Mouse (Mus musculus): Measurements from ENCODE around the gene Abi1. TPM values are rescaled to one million over a fixed set of nuclear protein-coding genes. Genes with fewer than 3 reads are reported as not detected.
A peak's percentile ranks its signal among the peaks of the same experiment; 100 is the strongest.
"Not testable (repeated sequence)": the region's sequence is repeated elsewhere in the genome, so short reads cannot be mapped to it uniquely, and the experiment has no call there.

The Abi1 gene
- polyA plus RNA-seq, 1 experiment from 2014 or later, result 21.0 TPM

- Histone ChIP-seq H3K4me1 (peaks cover 5% of the 10 kb centered on the region; the same call in 1 of the 2 replicates), H3K4me3 (no peak overlapping the region), H3K9ac (no peak overlapping the region), H3K9me3 (replicated peaks) (no peaks in the 10 kb centered on the region), H3K4me2 (no peak overlapping the region), H3K27ac (no peak overlapping the region), H3K36me3 (no peaks in the 10 kb centered on the region), H3K27me3 (replicated peaks) (no peaks in the 10 kb centered on the region)
- no peak for ATAC-seq
- WGBS (ENCODE audit: insufficient replicate concordance), result 43% methylated on average over 2 of the region's 2 CpGs
Measured at GRCm38 (mm10) chr2:23051890-23052289, 11.8 kb upstream of the Abi1 start.

GRCm38 (mm10) chr2:23048006-23048405 lies 8.0 kb upstream of the Abi1 start:
- ATAC-seq, result no peak

GRCm38 (mm10) chr2:23045703-23046102 lies 5.7 kb upstream of the Abi1 start:
- Histone ChIP-seq H3K9me3 (replicated peaks) (no peaks in the 10 kb centered on the region), H3K4me1 (peaks cover under 1% of the 10 kb centered on the region; the same call in 1 of the 2 replicates), H3K4me3 (no peak overlapping the region), H3K9ac (no peak overlapping the region), H3K4me2 (no peak overlapping the region), H3K36me3 (no peaks in the 10 kb centered on the region), H3K27ac (no peak overlapping the region), H3K27me3 (replicated peaks) (no peaks in the 10 kb centered on the region)
- 38% methylated on average over 1 of the region's 1 CpGs for WGBS (ENCODE audit: insufficient replicate concordance)
- ATAC-seq, result no peak

More at GRCm38 (mm10) chr2:23048006-23048405, 8.0 kb upstream of the Abi1 start:
- Histone ChIP-seq H3K36me3 (no peaks in the 10 kb centered on the region), H3K4me3 (no peak overlapping the region), H3K27ac (no peak overlapping the region), H3K27me3 (replicated peaks) (no peaks in the 10 kb centered on the region), H3K4me1 (peaks cover 5% of the 10 kb centered on the region; the same call in 1 of the 2 replicates), H3K9me3 (replicated peaks) (no peaks in the 10 kb centered on the region), H3K9ac (no peak overlapping the region), H3K4me2 (no peak overlapping the region)

GRCm38 (mm10) chr2:23042189-23042588 lies 2.1 kb upstream of the Abi1 start:
- ATAC-seq, result no peak
- Histone ChIP-seq H3K4me1 (peaks cover 21% of the 10 kb centered on the region), H3K9ac (no peak overlapping the region), H3K27me3 (replicated peaks) (no peaks in the 10 kb centered on the region), H3K27ac (no peak overlapping the region), H3K9me3 (replicated peaks) (no peaks in the 10 kb centered on the region), H3K36me3 (no peaks in the 10 kb centered on the region), H3K4me2 (no peak overlapping the region), H3K4me3 (no peak overlapping the region)
- 80% methylated on average over 3 of the region's 3 CpGs for WGBS (ENCODE audit: insufficient replicate concordance)

GRCm38 (mm10) chr2:23041457-23041856 lies 1.4 kb upstream of the Abi1 start:
- 49% methylated on average over 4 of the region's 4 CpGs for WGBS (ENCODE audit: insufficient replicate concordance)

GRCm38 (mm10) chr2:23040690-23041089 lies 649 bp upstream of the Abi1 start:
- peaks cover 34% of the 10 kb centered on the region for H3K4me1 ChIP-seq
- not testable (repeated sequence) for H3K9me3 ChIP-seq (replicated peaks); H3K9ac ChIP-seq; ATAC-seq; H3K36me3 ChIP-seq; H3K27me3 ChIP-seq (replicated peaks); H3K27ac ChIP-seq
- H3K4me3 ChIP-seq, result peak overlapping the region; percentile 87
- peak overlapping the region; percentile 85 for H3K4me2 ChIP-seq
- WGBS (ENCODE audit: insufficient replicate concordance), result 67% methylated on average over 7 of the region's 7 CpGs

More at GRCm38 (mm10) chr2:23041457-23041856, 1.4 kb upstream of the Abi1 start:
- H3K36me3 ChIP-seq, result no peaks in the 10 kb centered on the region
- no peaks in the 10 kb centered on the region for H3K9me3 ChIP-seq (replicated peaks)
- no peak overlapping the region for H3K4me2 ChIP-seq
- ATAC-seq, result no peak
- H3K27ac ChIP-seq, result no peak overlapping the region
- no peak overlapping the region for H3K9ac ChIP-seq
- no peak overlapping the region for H3K4me3 ChIP-seq
- peaks cover 28% of the 10 kb centered on the region for H3K4me1 ChIP-seq
- H3K27me3 ChIP-seq (replicated peaks), result no peaks in the 10 kb centered on the region

GRCm38 (mm10) chr2:23039082-23040000 lies 700 bp downstream of the Abi1 start:
- H3K27ac ChIP-seq, result peak overlapping the region; percentile 95
- H3K36me3 ChIP-seq, result no peaks in the 10 kb centered on the region
- no peaks in the 10 kb centered on the region for H3K27me3 ChIP-seq (replicated peaks)
- peak overlapping the region; percentile 96 for H3K9ac ChIP-seq
- H3K4me1 ChIP-seq, result peaks cover 44% of the 10 kb centered on the region
- WGBS (ENCODE audit: insufficient replicate concordance), result under 1% methylated on average over 46 of the region's 59 CpGs
- peak overlapping the region; percentile 85 for H3K4me2 ChIP-seq
- H3K9me3 ChIP-seq (replicated peaks), result no peaks in the 10 kb centered on the region
- H3K4me3 ChIP-seq, result peak overlapping the region; percentile 87
- peak; percentile 78 for ATAC-seq

- Histone ChIP-seq H3K36me3 (peaks cover 9% of the 10 kb centered on the region), H3K27me3 (replicated peaks) (no peaks in the 10 kb centered on the region), H3K4me2 (no peak overlapping the region), H3K9me3 (replicated peaks) (no peaks in the 10 kb centered on the region), H3K4me1 (peaks cover 60% of the 10 kb centered on the region), H3K9ac (no peak overlapping the region), H3K27ac (no peak overlapping the region), H3K4me3 (no peak overlapping the region)
- ATAC-seq, result no peak
- WGBS (ENCODE audit: insufficient replicate concordance), result 83% methylated on average over 1 of the region's 1 CpGs
Measured at GRCm38 (mm10) chr2:23035467-23035866, 4.6 kb downstream of the Abi1 start.

GRCm38 (mm10) chr2:23034692-23035435 lies 5.2 kb downstream of the Abi1 start:
- ATAC-seq, result no peak
- peaks cover 59% of the 10 kb centered on the region for H3K4me1 ChIP-seq
- WGBS (ENCODE audit: insufficient replicate concordance), result 71% methylated on average over 3 of the region's 3 CpGs

GRCm38 (mm10) chr2:23030631-23031030 lies 9.4 kb downstream of the Abi1 start:
- 50% methylated on average over 1 of the region's 4 CpGs for WGBS (ENCODE audit: insufficient replicate concordance)
- no peak overlapping the region for H3K4me2 ChIP-seq
- ATAC-seq, result peak; percentile 70

More at GRCm38 (mm10) chr2:23034692-23035435, 5.2 kb downstream of the Abi1 start:
- 0 out of 2 replicates have a peak, but pooled peaks cover 1% of the 10 kb centered on the region for H3K9me3 ChIP-seq (replicated peaks)
- no peak overlapping the region for H3K27ac ChIP-seq
- no peak overlapping the region for H3K4me2 ChIP-seq
- H3K4me3 ChIP-seq, result no peak overlapping the region
- H3K27me3 ChIP-seq (replicated peaks), result no peaks in the 10 kb centered on the region
- no peak overlapping the region for H3K9ac ChIP-seq
- H3K36me3 ChIP-seq, result peaks cover 14% of the 10 kb centered on the region

GRCm38 (mm10) chr2:23028826-23029225 lies 11.2 kb downstream of the Abi1 start:
- no peak for ATAC-seq
- H3K4me3 ChIP-seq, result no peak overlapping the region
- H3K4me1 ChIP-seq, result peaks cover 36% of the 10 kb centered on the region
- H3K27ac ChIP-seq, result no peak overlapping the region
- no peak overlapping the region for H3K9ac ChIP-seq
- peaks cover 26% of the 10 kb centered on the region for H3K36me3 ChIP-seq
- H3K27me3 ChIP-seq (replicated peaks), result no peaks in the 10 kb centered on the region
- WGBS (ENCODE audit: insufficient replicate concordance), result 83% methylated on average over 4 of the region's 4 CpGs
- 0 out of 2 replicates have a peak, but pooled peaks cover 2% of the 10 kb centered on the region for H3K9me3 ChIP-seq (replicated peaks)
- no peak overlapping the region for H3K4me2 ChIP-seq

More at GRCm38 (mm10) chr2:23030631-23031030, 9.4 kb downstream of the Abi1 start:
- Histone ChIP-seq H3K27ac (no peak overlapping the region; the same call in 1 of the 2 replicates), H3K9ac (no peak overlapping the region), H3K4me3 (no peak overlapping the region), H3K36me3 (peaks cover 26% of the 10 kb centered on the region), H3K9me3 (replicated peaks) (0 out of 2 replicates have a peak, but pooled peaks cover 2% of the 10 kb centered on the region), H3K27me3 (replicated peaks) (no peaks in the 10 kb centered on the region), H3K4me1 (peaks cover 41% of the 10 kb centered on the region)

GRCm38 (mm10) chr2:23026379-23026778 lies 13.7 kb downstream of the Abi1 start:
- H3K36me3 ChIP-seq, result peaks cover 26% of the 10 kb centered on the region
- 14% methylated on average over 1 of the region's 1 CpGs for WGBS (ENCODE audit: insufficient replicate concordance)
- H3K4me1 ChIP-seq, result peaks cover 46% of the 10 kb centered on the region
- H3K27me3 ChIP-seq (replicated peaks), result no peaks in the 10 kb centered on the region
- peak; percentile 61 for ATAC-seq
- H3K4me3 ChIP-seq, result no peak overlapping the region
- H3K4me2 ChIP-seq, result no peak overlapping the region
- H3K9me3 ChIP-seq (replicated peaks), result 0 out of 2 replicates have a peak, but pooled peaks cover 2% of the 10 kb centered on the region
- no peak overlapping the region for H3K27ac ChIP-seq
- no peak overlapping the region for H3K9ac ChIP-seq
